Comparison of ENCODE assay signal across 15 mouse cellular contexts in the genomic region with DNA sequence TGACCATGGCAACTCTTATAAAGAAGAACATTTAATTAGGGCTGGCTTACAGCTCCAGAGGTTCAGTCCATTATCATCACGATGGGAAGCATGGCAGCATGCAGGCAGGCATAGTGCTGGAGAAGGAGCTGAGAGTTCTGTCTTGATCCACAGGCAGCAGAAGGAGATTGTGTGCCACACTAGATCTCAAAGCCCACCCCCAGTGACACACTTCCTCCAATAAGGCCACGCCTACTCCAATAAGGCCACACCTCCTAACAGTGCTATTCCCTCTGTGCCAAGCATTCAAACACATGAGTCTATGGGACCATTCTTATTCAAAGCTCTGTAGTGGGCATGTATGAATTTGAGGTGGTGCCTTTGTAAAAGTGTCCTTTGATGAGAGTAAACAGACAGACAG.
"Had no signal": no experiment of that assay in that cellular context is flagged by ENCODE, and none has a peak within 500 bp of the region (broad histone marks: within the 10 kb centered on the region; RNA-seq: fewer than 3 reads in every experiment).

No protein-coding gene starts in this region.

- H3K4me2 ChIP-seq: kidney, embryonic 15.5 days; liver, embryonic 13.5 days; midbrain, embryonic 12.5 days; midbrain, embryonic 15.5 days had no signal

- H3K4me1 ChIP-seq: kidney, embryonic 15.5 days; liver, embryonic 13.5 days; midbrain, embryonic 12.5 days; midbrain, embryonic 15.5 days had no signal

- DNase-seq: kidney, adult 8-10 months; kidney, postnatal 10 days; kidney, postnatal 36 days; layer of hippocampus, postnatal 36 days; liver, embryonic 13.5 days; lung, adult 2 months; lung, postnatal 14 days; lung, postnatal 4 days; thymus, postnatal 36 days had no signal

- H3K27me3 ChIP-seq: kidney, embryonic 15.5 days; liver, embryonic 13.5 days; midbrain, embryonic 12.5 days; midbrain, embryonic 15.5 days had no signal

- H3K36me3 ChIP-seq: kidney, embryonic 15.5 days; liver, embryonic 13.5 days; midbrain, embryonic 12.5 days; midbrain, embryonic 15.5 days had no signal

- H3K9me3 ChIP-seq: kidney, embryonic 15.5 days; liver, embryonic 13.5 days; midbrain, embryonic 12.5 days; midbrain, embryonic 15.5 days had no signal

- H3K4me3 ChIP-seq: kidney, embryonic 15.5 days; left cerebral cortex, adult 2 months; liver, embryonic 13.5 days; midbrain, embryonic 12.5 days; midbrain, embryonic 15.5 days; myocyte had no signal

- H3K9ac ChIP-seq: kidney, embryonic 15.5 days; liver, embryonic 13.5 days; midbrain, embryonic 12.5 days; midbrain, embryonic 15.5 days had no signal

- H3K27ac ChIP-seq: kidney, embryonic 15.5 days; left cerebral cortex, adult 2 months; liver, embryonic 13.5 days; midbrain, embryonic 12.5 days; midbrain, embryonic 15.5 days; stomach, postnatal 0 days had no signal

- ATAC-seq: midbrain, embryonic 15.5 days had no signal
